Mouse (Mus musculus) right cerebral cortex, adult 18-20 months (tissue): ENCODE measurements around the gene Lyz1.
"Not testable (repeated sequence)": the region's sequence is repeated elsewhere in the genome, so short reads cannot be mapped to it uniquely, and the experiment has no call there.

ENCODE experiments used
- DNase-seq: peaks from one replicate; pipeline ENCODE4 v3.0.0; 2022; ENCODE audit warnings: mixed read lengths

Gene Lyz1

DNA sequence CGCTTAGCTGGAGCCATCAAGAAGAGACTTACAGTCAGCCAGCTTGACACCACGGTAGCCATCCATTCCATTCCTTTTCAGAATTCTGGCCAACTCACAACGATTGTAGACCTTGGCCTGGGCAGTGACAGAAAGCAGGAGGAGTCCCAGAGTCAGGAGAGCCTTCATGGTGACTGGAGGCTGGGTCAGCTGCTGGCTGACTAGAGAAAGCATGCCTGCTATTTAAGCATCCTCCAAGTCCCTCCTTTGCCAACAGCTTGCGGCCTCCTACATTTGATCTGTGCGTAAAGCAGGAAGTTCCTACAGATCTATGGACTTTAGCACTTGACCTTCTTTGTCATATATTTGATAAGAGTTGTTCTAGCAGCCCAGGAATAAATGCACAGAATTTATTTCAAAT, at the start of gene Lyz1:
Lyz1 (minus strand) TSS at position 198 of the 400 bp plus-strand sequence.
- DNase-seq = no peak

GRCm38 (mm10) chr10:117342406-117342805, 49.7 kb upstream of the Lyz1 start:
- no peak for DNase-seq

- no peak for DNase-seq
Observed at GRCm38 (mm10) chr10:117341029-117341428, 48.4 kb upstream of the Lyz1 start.

GRCm38 (mm10) chr10:117339241-117339640, 46.6 kb upstream of the Lyz1 start:
- DNase-seq = no peak

DNA sequence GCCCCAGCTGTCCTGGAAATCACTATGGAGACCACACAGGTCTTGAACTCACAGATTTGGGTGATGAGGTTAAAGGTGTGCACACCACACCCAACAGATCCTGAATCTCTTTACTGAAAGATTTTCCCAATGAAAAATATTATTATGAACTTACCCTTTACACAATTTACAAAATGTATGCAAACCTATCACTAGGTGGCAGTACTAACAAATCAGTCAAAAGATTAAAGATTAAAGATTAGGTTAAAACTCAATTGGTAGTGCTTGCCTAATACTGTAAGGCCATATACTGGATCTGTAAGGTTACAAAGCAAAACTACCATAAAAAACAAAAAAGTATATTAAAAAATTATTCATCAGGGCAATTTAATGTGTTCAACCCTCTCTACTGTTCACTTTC, 45.3 kb upstream of the Lyz1 start:
- DNase-seq = no peak

- DNase-seq = no peak
Observed at GRCm38 (mm10) chr10:117335649-117336048, 43.0 kb upstream of the Lyz1 start.

DNA sequence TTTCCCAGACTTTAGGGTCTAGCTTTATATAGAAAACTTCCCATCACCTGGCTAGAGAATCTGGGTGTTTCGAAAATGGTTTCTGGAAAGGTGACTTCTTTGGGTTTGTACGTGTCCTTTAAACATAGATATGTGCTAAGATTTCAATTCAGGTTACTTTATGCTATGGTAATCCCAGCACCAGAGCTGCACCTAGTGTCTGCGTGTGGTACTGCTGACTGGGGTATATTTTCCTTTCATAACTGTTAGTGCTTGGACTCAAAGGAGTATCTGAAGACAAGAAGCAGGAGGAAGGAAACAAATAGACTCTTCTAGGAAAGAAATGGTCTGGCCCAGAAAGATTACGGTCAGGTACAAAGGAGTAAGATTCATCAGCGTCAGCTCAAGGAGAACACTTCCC, 37.9 kb upstream of the Lyz1 start:
- DNase-seq = no peak

- DNase-seq = no peak
Observed at GRCm38 (mm10) chr10:117323782-117324181, 31.1 kb upstream of the Lyz1 start.

DNA sequence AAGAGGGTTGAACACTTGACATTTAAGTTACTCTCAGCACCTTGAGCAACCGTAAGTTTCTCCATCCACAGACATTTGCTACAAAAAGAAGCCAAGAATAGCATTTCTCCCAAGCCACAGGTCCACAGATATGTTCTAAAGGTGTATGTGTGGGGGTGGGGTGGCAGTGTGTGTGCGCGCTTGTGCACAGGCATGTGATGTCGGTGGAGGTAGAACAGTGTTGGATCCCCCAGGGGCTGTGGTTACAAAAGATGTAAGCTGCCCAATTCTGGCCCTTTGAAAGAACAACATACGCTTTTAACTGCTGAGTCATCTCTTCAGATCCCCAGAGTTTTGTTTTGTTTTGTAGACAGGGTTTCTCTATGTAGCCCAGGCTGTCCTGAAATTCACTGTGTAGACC, 30.0 kb upstream of the Lyz1 start:
- no peak for DNase-seq

DNA sequence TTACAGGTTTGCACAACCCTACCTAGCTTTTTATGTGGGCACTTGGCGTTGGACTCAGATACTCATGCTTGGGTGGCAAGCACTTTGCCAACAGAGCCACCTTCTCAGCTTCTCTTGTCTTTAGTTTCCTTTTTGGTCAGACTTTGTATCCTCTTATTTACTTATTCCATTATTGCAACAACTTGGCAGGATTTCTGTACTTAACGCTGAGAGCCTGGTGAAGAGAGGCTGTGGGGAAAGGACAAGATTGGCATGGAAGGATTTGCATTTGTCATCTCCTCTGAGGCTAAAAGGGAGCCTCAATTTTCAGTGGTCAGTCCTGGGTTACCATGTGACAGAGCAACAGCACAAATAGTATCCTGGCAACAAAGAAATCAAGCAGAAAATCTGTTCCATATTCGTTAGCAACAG, 27.9 kb upstream of the Lyz1 start:
- no peak for DNase-seq

DNA sequence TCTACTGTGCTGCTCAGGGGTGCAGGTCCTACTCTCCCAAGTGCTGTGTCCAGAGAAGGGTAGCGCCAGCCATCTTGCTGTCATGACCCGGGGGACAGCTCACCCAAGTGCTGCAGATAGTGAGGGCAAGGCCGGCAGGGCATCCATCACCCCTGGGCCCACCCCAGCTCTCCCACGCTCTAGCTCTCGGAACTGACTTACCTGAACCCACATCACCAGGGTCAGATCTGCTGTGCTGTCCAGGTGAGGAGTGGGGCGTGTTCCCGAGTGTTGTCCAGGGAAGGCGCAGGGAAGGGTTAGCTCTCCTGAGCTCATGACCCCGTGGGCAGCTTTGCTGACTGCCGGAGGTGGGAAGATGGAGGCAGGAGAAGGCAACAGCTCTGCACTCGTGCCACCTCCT, 23.7 kb upstream of the Lyz1 start:
- DNase-seq = no peak

DNA sequence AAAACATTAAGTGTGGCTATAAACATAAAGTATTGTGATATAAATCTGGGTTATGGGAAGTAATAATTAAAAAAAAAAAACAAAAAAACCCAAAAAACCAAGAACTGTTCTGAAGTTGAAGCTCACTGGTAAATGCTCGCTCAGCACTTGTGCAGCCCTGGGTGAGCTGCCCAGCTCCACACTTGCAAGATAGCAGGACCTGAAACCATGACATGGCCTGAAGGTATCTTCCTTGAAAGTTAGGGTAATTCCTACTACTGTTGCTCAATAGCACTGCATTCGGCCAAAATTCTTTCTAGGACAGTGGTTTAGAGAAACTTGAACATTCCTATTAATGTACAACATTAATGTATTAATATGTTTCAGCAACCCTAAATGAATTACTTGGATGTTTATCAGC, 20.5 kb upstream of the Lyz1 start:
- DNase-seq = no peak

GRCm38 (mm10) chr10:117312168-117312567, 19.5 kb upstream of the Lyz1 start:
- no peak for DNase-seq

GRCm38 (mm10) chr10:117304371-117304770, 11.7 kb upstream of the Lyz1 start:
- DNase-seq = no peak

DNA sequence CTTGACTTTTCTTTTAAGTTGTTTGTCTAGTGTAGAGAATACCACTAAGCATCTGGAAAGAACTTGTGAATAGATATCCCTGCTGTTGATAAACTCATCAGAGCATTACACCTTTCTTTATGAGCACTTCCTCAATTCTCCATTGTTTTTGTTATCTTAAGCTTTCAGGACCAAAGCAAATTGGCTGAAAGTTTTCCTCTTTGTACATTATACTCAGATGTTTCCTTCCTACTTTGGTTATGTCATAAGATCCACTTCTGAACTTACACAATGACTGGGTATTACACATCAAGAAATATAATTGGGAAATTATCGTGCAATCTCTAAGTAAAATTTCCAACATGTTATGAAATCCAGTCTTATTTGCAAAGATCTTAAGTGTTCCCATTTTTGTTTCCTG, 9.0 kb upstream of the Lyz1 start:
- no peak for DNase-seq

- DNase-seq = no peak
Observed at GRCm38 (mm10) chr10:117299901-117300520, 7.3 kb upstream of the Lyz1 start.

DNA sequence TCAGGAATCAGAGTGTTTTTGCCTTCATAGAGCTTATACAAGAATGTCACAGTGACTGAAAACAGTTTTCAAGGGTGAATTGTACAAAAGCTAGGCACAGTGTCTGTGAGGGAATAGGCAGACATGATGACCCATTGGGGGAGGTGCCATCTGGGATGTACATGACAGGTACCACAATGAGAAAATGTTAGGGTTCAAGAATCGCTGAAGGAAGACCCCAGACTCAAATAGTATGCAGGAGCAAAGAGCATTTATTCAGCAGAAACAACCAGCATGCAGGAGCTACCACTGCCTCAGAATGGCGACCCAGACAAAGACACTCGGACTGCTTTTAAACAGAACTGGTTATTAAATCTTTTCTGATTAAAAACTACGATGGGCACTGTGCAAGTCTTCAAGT, 6.4 kb upstream of the Lyz1 start:
- no peak for DNase-seq

GRCm38 (mm10) chr10:117298336-117298735, 5.7 kb upstream of the Lyz1 start:
- no peak for DNase-seq

GRCm38 (mm10) chr10:117290936-117291335, 1.7 kb downstream of the Lyz1 start:
- DNase-seq = not testable (repeated sequence)

- no peak for DNase-seq
Observed at GRCm38 (mm10) chr10:117290046-117290870, 2.4 kb downstream of the Lyz1 start.

DNA sequence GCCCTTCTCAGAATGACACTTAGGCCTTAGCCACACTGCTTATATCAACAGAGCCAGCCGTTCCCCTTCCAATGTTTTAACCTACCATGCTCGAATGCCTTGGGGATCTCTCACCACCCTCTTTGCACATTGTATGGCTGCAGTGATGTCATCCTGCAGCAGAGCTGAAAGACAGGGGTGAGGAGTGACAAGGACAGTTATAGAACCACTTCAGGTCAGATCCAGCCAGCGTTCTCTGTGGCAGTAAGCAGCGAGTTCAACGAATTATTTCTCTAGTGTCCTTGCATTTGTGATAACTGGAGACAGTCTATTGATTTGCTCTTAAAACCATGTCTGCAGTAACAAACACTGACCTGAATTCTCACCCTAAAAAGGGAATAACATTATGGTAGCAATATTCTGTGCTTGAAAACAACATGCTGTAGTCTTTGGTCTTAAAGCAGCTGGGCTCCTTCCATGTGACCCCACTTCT, 3.6 kb downstream of the Lyz1 start:
- not testable (repeated sequence) for DNase-seq

- DNase-seq = no peak
Observed at GRCm38 (mm10) chr10:117288197-117289033, 4.3 kb downstream of the Lyz1 start.

- no peak for DNase-seq
Observed at GRCm38 (mm10) chr10:117287226-117287850, 5.3 kb downstream of the Lyz1 start.
